Mouse (Mus musculus) C2C12 (cell line): ENCODE data around the gene Ifnar1.

Source experiments
- CEBPB ChIP-seq: IDR thresholded peaks from one replicate; pipeline ENCODE4 v1.6.1; 2011; ENCODE audit warnings: low read depth, mild to moderate bottlenecking, control low read depth, moderate library complexity
- CTCF ChIP-seq: IDR thresholded peaks from one replicate; pipeline ENCODE4 v1.5.1; 2011; ENCODE audit not compliant: control insufficient read depth, insufficient read depth, insufficient read length
- MAX ChIP-seq: IDR thresholded peaks from one replicate; pipeline ENCODE4 v1.6.1; 2011; ENCODE audit warnings: mild to moderate bottlenecking, control low read depth
- MYOD1 ChIP-seq: IDR thresholded peaks from one replicate; pipeline ENCODE4 v1.6.1; 2011; ENCODE audit warnings: low read depth; ENCODE audit not compliant: control insufficient read depth, insufficient read length
- USF1 ChIP-seq: IDR thresholded peaks from one replicate; pipeline ENCODE4 v1.6.1; 2011; ENCODE audit warnings: low read depth, mild to moderate bottlenecking, control low read depth, moderate library complexity

DNA sequence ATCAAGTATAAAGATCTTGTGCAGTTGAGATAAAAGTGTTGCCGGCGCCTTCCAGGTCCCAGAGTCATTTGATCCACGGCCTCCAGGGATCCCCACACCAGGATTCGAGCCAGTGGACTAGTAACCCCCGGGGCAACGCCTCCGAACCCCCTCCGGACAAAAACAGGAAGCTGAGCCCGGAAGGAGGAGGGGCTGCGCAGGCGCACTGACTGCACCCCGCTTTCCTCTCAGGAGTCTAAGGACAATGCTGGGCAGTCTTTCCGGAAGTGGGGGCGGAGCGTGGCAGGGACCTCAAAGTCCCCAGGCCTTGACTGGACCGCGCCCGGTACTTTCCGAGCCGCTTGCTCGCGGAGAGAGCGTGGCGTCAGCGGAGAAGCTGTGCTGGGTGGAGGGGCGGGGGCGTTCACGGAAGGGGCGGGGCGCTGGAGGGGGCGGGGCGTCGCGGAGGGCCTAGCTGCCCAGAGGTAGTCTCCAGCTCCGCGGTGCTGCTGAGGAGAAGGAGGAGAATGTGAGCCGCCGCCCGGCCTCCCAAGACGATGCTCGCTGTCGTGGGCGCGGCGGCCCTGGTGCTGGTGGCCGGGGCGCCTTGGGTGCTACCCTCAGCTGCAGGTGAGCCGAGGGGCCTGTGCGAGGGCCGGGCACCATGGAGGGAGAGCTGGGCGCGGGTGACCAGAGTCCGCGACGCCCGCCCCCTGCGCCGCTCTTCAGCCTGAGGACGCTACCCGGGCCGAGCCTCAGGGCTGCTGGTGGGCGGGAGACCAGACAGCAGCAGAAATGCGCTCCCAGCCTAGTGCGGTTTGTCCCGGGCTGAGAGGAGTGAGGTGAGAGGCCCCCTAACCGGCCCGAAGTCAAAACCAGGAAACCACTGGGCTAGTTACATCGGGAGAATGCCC lies at the start of gene Ifnar1:
- TF ChIP-seq MYOD1 (no peak), CTCF (no peak), USF1 (no peak), MAX (peak; percentile 76), CEBPB (no peak)
